In genomic region chr16:76183105-76183504, GRCm38 (mm10) we compare ENCODE assay signal across 12 mouse cellular contexts.
A peak's percentile ranks its signal among the peaks of the same experiment; 100 is the strongest.
DNase-seq lines count a peak whose midpoint lies in the region; ATAC-seq and TF ChIP-seq lines count a peak whose summit lies in the region.
"Had no signal": no experiment of that assay in that cellular context is flagged by ENCODE, and none has a peak within 500 bp of the region (broad histone marks: within the 10 kb centered on the region; RNA-seq: fewer than 3 reads in every experiment).

No protein-coding gene starts in this region.

- H3K27me3 ChIP-seq in lung, embryonic 14.5 days (ENCODE audit: insufficient read depth, low read length), result no peaks in the 10 kb centered on the region
- no peaks in the 10 kb centered on the region for H3K27me3 ChIP-seq in embryonic facial prominence, embryonic 13.5 days
- H3K27me3 ChIP-seq: neural tube, embryonic 12.5 days had no signal

- no peaks in the 10 kb centered on the region for H3K9me3 ChIP-seq in lung, embryonic 14.5 days (ENCODE audit: low read depth, low read length)
- no peaks in the 10 kb centered on the region for H3K9me3 ChIP-seq in embryonic facial prominence, embryonic 13.5 days
- H3K9me3 ChIP-seq: neural tube, embryonic 12.5 days had no signal

- H3K9ac ChIP-seq in lung, embryonic 14.5 days, result no peak overlapping the region
- no peak overlapping the region for H3K9ac ChIP-seq in embryonic facial prominence, embryonic 13.5 days
- H3K9ac ChIP-seq: neural tube, embryonic 12.5 days had no signal

- no peaks in the 10 kb centered on the region for H3K4me1 ChIP-seq in lung, embryonic 14.5 days (ENCODE audit: insufficient read depth)
- H3K4me1 ChIP-seq in embryonic facial prominence, embryonic 13.5 days, result peaks cover 3% of the 10 kb centered on the region
- H3K4me1 ChIP-seq: neural tube, embryonic 12.5 days had no signal

- H3K27ac ChIP-seq in lung, embryonic 14.5 days (ENCODE audit: low read depth), result no peak overlapping the region
- no peak overlapping the region for H3K27ac ChIP-seq in embryonic facial prominence, embryonic 13.5 days
- H3K27ac ChIP-seq: neural tube, embryonic 12.5 days had no signal

- intact Hi-C loops in heart, postnatal 10 days (cut with DNase I), result no loop called here
- intact Hi-C loops in left cerebral cortex, postnatal 36 days (cut with DNase I), result no loop called here

- H3K4me2 ChIP-seq in lung, embryonic 14.5 days, result no peak overlapping the region
- H3K4me2 ChIP-seq in embryonic facial prominence, embryonic 13.5 days, result no peak overlapping the region
- H3K4me2 ChIP-seq: neural tube, embryonic 12.5 days had no signal

- peak; percentile 17; the same call in 1 of the 2 replicates for ATAC-seq in lung, embryonic 14.5 days (ENCODE audit: insufficient read depth)
- ATAC-seq in embryonic facial prominence, embryonic 13.5 days (ENCODE audit: insufficient number of reproducible peaks, insufficient read depth, low FRiP score, low TSS enrichment, low read depth), result peak; percentile 71; the same call in 1 of the 2 replicates

- 0 out of 2 replicates have a peak, but pooled peaks have one; percentile 9 for TF ChIP-seq CTCF in lung, embryonic 14.5 days (IDR thresholded peaks at IDR 0.05; ENCODE audit: low read depth)

- peak; percentile 91 for DNase-seq in heart, adult 11 months
- no peak for DNase-seq in heart, postnatal 10 days
- DNase-seq in lung, embryonic 14.5 days, result peak; percentile 61
- no peak for DNase-seq in lung, adult 18-20 months
- DNase-seq in lung, postnatal 14 days, result peak; percentile 16
- no peak for DNase-seq in right cerebral cortex, postnatal 25 days
- no peak for DNase-seq in left cerebral cortex, postnatal 36 days (ENCODE audit: low spot score in 2 of 2)
- DNase-seq: gastrocnemius, postnatal 10 days; heart, postnatal 4 days; thymus, adult 2 months had no signal

- H3K4me3 ChIP-seq in lung, embryonic 14.5 days (ENCODE audit: low read depth, low read length), result no peak overlapping the region
- no peak overlapping the region for H3K4me3 ChIP-seq in embryonic facial prominence, embryonic 13.5 days
- H3K4me3 ChIP-seq: neural tube, embryonic 12.5 days had no signal

- H3K36me3 ChIP-seq in lung, embryonic 14.5 days (ENCODE audit: insufficient read depth), result no peaks in the 10 kb centered on the region
- no peaks in the 10 kb centered on the region for H3K36me3 ChIP-seq in embryonic facial prominence, embryonic 13.5 days
- H3K36me3 ChIP-seq: neural tube, embryonic 12.5 days had no signal

- WGBS in lung, embryonic 14.5 days, result 26% methylated on average over 3 of the region's 3 CpGs
- 7% methylated on average over 3 of the region's 3 CpGs for WGBS in embryonic facial prominence, embryonic 13.5 days

Comparison
In these comparisons a context has a peak if more than half of its experiments do, and no peak if none do; other contexts are left out.
1. DNase-seq: peak in heart, adult 11 months (single experiment), lung, embryonic 14.5 days (single experiment) and lung, postnatal 14 days (single experiment); none in heart, postnatal 10 days (0 of 2), lung, adult 18-20 months (0 of 2), right cerebral cortex, postnatal 25 days (single experiment) and left cerebral cortex, postnatal 36 days (0 of 2).